Mouse (Mus musculus) right cerebral cortex, postnatal 10 days (tissue): Measurements from ENCODE around the gene Gm26602.
A peak's percentile ranks its signal among the peaks of the same experiment; 100 is the strongest.
"Not testable (repeated sequence)": the region's sequence is repeated elsewhere in the genome, so short reads cannot be mapped to it uniquely, and the experiment has no call there.

Experiments used
- DNase-seq, 2 experiments: peaks; one replicate each; pipeline ENCODE4 v3.0.0; 2021; ENCODE audit warnings: low spot score in 2 of 2

Gene Gm26602

DNA sequence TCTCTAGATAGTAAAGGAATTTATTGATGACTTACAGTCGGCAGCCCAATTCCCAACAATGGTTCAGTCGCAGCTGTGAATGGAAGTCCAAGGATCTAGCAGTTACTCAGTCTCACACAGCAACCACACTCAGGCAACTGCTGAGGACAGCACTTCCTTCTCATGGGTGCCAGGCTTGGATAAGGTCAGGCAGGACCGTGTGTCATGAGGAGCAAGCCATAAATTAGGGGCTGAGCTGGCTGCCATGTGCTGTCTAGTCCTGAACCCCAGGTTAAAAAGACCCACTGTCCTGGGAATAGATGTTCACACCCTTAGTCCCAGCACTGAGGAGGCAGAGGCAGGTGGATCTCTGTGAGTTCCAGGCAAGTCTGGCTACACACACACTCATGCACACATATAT, 25.7 kb upstream of the Gm26602 start:
- not testable (repeated sequence) for DNase-seq

DNA sequence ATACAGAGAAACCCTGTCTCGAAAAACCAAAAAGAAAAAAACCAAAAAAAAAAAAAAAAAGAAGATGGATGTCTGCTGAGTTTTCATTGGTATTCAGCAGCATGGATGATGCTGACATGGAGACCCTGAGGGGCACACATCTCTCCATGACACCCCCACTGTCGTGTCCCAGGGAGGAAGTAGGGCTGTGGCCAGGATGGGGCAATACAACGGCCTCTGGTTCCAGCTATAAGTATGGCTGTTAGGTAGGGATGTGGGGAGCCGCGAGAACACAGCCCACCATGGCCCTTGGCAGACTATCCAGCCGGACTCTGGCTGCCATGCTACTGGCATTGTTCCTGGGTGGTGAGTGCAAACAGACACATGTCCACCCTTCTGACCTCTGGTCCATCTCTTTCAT, 24.6 kb upstream of the Gm26602 start, which contains the start of gene Elane:
TSS of gene Elane (plus strand) at position 194 of the 400 bp plus-strand sequence.
- no peak for DNase-seq

DNA sequence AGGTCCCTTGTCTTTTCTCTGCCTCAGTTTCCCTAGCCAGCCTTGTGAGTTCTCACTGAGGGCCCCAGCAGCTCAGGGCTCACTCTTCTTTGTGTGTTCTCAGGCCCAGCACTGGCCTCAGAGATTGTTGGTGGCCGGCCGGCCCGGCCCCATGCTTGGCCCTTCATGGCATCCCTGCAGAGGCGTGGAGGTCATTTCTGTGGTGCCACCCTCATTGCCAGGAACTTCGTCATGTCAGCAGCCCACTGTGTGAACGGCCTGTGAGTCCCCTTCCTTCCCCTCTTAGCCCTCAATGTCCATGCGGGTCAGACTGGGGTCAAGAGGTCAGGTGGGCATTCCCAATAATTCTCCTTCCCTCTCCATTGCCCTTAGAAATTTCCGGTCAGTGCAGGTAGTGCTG, 24.0 kb upstream of the Gm26602 start:
- DNase-seq = no peak

- no peak for DNase-seq
Measured at GRCm38 (mm10) chr10:79889386-79889785, 21.3 kb upstream of the Gm26602 start.

GRCm38 (mm10) chr10:79890670-79891069, 20.0 kb upstream of the Gm26602 start, which contains the start of gene Cfd:
TSS of gene Cfd (plus strand) at chr10:79890853.
- no peak for DNase-seq

DNA sequence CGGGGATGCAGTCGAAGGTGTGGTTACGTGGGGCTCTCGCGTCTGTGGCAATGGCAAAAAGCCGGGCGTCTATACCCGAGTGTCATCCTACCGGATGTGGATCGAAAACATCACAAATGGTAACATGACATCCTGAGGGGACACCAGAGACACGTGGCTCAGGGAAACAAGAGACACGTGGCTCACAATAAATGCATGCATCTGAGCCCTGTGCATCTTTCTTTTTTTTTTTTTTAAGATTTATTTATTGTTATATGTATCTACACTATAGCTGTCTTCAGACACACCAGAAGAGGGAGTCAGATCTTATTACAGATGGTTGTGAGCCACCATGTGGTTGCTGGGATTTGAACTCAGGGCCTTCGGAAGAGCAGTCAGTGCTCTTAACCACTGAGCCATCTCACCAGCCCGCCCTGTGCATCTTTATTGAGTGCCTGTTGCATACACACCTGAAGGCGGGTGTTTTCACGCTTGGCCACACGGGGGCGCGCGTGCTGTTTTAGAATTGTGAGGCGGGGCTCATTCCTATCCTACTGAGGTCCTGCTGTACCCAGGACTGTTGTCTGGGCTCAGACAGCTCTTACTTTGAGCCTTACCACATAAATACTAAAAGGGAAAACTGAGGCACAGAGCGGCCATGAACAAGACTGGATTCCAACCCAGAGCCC, 18.1 kb upstream of the Gm26602 start:
- DNase-seq = peak in 1 of 2 experiments; percentile 81

- no peak for DNase-seq
Measured at GRCm38 (mm10) chr10:79896306-79896705, 14.3 kb upstream of the Gm26602 start.

- DNase-seq = no peak
Measured at GRCm38 (mm10) chr10:79896814-79897213, 13.8 kb upstream of the Gm26602 start.

GRCm38 (mm10) chr10:79897316-79898245, 13.1 kb upstream of the Gm26602 start:
- no peak for DNase-seq

- peak in 1 of 2 experiments; percentile 77 for DNase-seq
Measured at GRCm38 (mm10) chr10:79900951-79901410, 9.7 kb upstream of the Gm26602 start.

DNA sequence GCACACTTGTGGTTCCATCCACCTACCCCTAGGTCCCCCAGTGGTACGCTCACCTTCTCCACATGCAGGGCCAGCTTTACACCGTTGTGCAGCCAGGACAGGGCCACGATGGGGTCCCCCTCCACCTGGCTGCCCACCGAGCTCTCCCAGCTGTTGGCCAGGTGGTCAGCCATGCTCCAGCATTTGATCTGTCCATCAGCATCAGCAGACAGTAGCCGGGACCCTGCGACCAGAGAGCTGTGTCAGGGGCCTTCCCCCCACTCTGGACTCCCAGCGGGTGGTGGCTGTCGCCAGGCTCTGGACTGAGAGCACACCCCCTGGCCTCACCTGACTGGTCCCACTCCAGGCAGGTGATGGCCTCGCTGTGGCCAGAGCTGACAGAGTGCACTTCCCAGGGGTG, 3.9 kb upstream of the Gm26602 start:
- no peak for DNase-seq

DNA sequence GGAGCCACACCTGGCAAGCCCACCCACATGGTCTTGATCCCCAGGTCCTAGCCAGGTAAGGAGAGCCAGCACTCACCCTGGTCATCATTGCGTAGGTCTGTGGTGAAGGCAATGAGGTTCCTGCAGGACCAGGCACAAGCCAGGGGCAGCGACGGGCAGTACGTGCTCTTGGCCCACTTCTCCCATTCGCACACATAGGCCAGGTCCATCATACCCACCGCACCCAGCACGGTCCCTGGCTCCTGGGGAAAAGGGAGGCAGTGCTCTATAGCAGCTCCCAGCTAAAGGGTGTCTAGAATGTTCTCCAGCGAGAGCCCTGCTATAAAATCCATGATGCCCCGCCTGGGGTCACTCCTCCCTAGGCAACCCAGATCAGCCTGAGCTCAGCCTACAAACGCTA, 3.2 kb upstream of the Gm26602 start:
- no peak for DNase-seq

GRCm38 (mm10) chr10:79908167-79909091, 2.2 kb upstream of the Gm26602 start, which contains the start of gene Med16:
TSS of gene Med16 (minus strand) at chr10:79908923.
- peak; percentile 95 to 97 for DNase-seq

- DNase-seq = no peak
Measured at GRCm38 (mm10) chr10:79909092-79909922, 1.3 kb upstream of the Gm26602 start.

DNA sequence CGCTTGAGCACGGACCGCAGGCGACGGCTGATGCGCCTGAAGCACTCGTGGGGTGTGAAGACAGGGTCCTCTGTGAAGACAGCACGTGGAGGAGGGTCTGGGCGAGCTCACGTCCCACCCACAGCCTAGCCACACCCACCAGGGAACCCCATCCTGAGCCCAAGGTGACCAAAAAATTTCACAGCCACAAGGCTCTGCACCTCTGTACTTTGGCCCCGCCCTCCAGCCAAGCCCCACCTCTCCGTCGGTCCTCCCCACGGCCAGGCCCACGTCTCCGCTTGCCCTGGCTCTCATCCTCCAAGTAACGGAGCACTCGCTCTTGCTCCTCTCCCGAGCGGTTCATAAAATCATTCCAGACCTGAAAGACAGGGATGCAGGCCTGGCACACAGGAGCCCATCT, 1.8 kb downstream of the Gm26602 start:
- DNase-seq = no peak

GRCm38 (mm10) chr10:79914131-79914947, 3.7 kb downstream of the Gm26602 start:
- DNase-seq = no peak

DNA sequence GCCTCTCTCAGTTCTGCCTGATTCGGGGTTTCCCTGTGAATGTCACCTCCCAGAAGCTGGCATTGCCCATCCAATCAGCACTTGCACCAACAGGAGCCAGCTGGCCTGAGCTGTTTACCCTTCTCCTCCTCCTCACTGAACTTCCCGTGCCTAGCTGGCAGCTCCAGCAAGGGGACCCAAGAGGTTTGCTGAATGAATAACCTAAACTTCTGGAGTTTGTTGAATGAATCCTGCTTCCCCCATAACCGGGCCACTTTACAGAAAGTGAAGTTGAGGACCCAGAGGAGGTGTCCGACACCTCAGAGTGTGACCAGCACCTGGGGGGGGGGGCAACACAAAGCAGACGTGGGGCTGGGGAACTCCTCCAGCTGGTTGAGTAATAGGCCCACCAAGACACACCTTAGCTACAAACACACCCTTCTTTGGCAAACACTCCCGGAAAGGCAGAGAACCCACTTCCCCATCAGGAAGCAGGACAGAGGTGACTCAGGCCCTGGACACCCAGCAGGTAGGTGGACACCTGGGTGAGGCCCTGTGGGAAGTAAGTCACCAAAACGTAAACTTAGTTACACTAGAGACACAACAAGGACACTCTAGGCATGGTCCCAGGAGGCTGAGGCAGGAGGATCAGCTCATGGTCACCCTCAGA, 4.4 kb downstream of the Gm26602 start:
- DNase-seq = no peak

- peak in 1 of 2 experiments; percentile 58 for DNase-seq
Measured at GRCm38 (mm10) chr10:79916081-79916480, 5.4 kb downstream of the Gm26602 start.
